Mouse (Mus musculus): ENCODE data around the gene Strap. TPM values are rescaled to one million over a fixed set of nuclear protein-coding genes. Genes with fewer than 3 reads are reported as not detected.
A peak's percentile ranks its signal among the peaks of the same experiment; 100 is the strongest.

The Strap gene
- total RNA-seq, 2 experiments from 2014 or later: 112 to 119 TPM

- no peak for DNase-seq (ENCODE audit: low spot score in 2 of 2)
Observed at GRCm38 (mm10) chr6:137722220-137722931, 12.5 kb upstream of the Strap start.

GRCm38 (mm10) chr6:137723898-137724297 lies 11.0 kb upstream of the Strap start:
- peak in 1 of 2 experiments; percentile 40 for DNase-seq (ENCODE audit: low spot score in 2 of 2)

GRCm38 (mm10) chr6:137734460-137734845 lies 425 bp upstream of the Strap start:
- no peak for DNase-seq (ENCODE audit: low spot score in 2 of 2)

- DNase-seq (ENCODE audit: low spot score in 2 of 2): no peak
Observed at GRCm38 (mm10) chr6:137735671-137736238, 877 bp downstream of the Strap start.

- DNase-seq (ENCODE audit: low spot score in 2 of 2): no peak
Observed at GRCm38 (mm10) chr6:137740972-137741371, 6.1 kb downstream of the Strap start.

GRCm38 (mm10) chr6:137744700-137745099 lies 9.8 kb downstream of the Strap start:
- no peak for DNase-seq (ENCODE audit: low spot score in 2 of 2)

GRCm38 (mm10) chr6:137747174-137747928 lies 12.5 kb downstream of the Strap start:
- no peak for DNase-seq (ENCODE audit: low spot score in 2 of 2)

GRCm38 (mm10) chr6:137751551-137752274 lies 16.8 kb downstream of the Strap start:
- no peak for DNase-seq (ENCODE audit: low spot score in 2 of 2)

- no peak for DNase-seq (ENCODE audit: low spot score in 2 of 2)
Observed at GRCm38 (mm10) chr6:137752275-137752655, 17.4 kb downstream of the Strap start.

GRCm38 (mm10) chr6:137754056-137754856 lies 19.4 kb downstream of the Strap start, which contains the start of gene Dera:
TSS of gene Dera (plus strand) at chr6:137754546.
- peak; percentile 32 to 49 for DNase-seq (ENCODE audit: low spot score in 2 of 2)

GRCm38 (mm10) chr6:137754857-137755232 lies 20.0 kb downstream of the Strap start:
- no peak for DNase-seq (ENCODE audit: low spot score in 2 of 2)

GRCm38 (mm10) chr6:137756310-137756709 lies 21.4 kb downstream of the Strap start:
- peak; percentile 35 to 38 for DNase-seq (ENCODE audit: low spot score in 2 of 2)

- DNase-seq (ENCODE audit: low spot score in 2 of 2): no peak
Observed at GRCm38 (mm10) chr6:137757891-137758290, 23.0 kb downstream of the Strap start.

- peak; percentile 5 to 27 for DNase-seq (ENCODE audit: low spot score in 2 of 2)
Observed at GRCm38 (mm10) chr6:137759681-137760080, 24.8 kb downstream of the Strap start.

- peak; percentile 7 to 35 for DNase-seq (ENCODE audit: low spot score in 2 of 2)
Observed at GRCm38 (mm10) chr6:137760966-137761365, 26.1 kb downstream of the Strap start.

GRCm38 (mm10) chr6:137764572-137765210 lies 29.8 kb downstream of the Strap start:
- DNase-seq (ENCODE audit: low spot score in 2 of 2): no peak

- DNase-seq (ENCODE audit: low spot score in 2 of 2): no peak
Observed at GRCm38 (mm10) chr6:137766177-137766576, 31.3 kb downstream of the Strap start.

GRCm38 (mm10) chr6:137771621-137772250 lies 36.9 kb downstream of the Strap start:
- no peak for DNase-seq (ENCODE audit: low spot score in 2 of 2)

GRCm38 (mm10) chr6:137772918-137773636 lies 38.2 kb downstream of the Strap start:
- no peak for DNase-seq (ENCODE audit: low spot score in 2 of 2)
